Mouse (Mus musculus): ENCODE results near the gene Csnk1g1. TPM values are rescaled to one million over a fixed set of nuclear protein-coding genes. Genes with fewer than 3 reads are reported as not detected.

The Csnk1g1 gene
- polyA plus RNA-seq, 1 experiment from 2014 or later, result 22.3 TPM

GRCm38 (mm10) chr9:66072754-66073153, 164.0 kb downstream of the Csnk1g1 start:
- Histone ChIP-seq H3K9me3 (0 out of 2 replicates have a peak, but pooled peaks cover 4% of the 10 kb centered on the region), H3K4me3 (no peak overlapping the region), H3K27me3 (replicated peaks) (peaks cover 26% of the 10 kb centered on the region), H3K36me3 (no peaks in the 10 kb centered on the region), H3K4me2 (replicated peaks) (no peak overlapping the region), H3K4me1 (peaks cover 11% of the 10 kb centered on the region), H3K9ac (no peak overlapping the region), H3K27ac (no peak overlapping the region)
- 91% methylated on average over 7 of the region's 7 CpGs for WGBS
- no peak for ATAC-seq (ENCODE audit: low FRiP score, low read depth)

- Histone ChIP-seq H3K4me1 (peaks cover 6% of the 10 kb centered on the region; the same call in 1 of the 2 replicates), H3K4me3 (no peak overlapping the region), H3K27ac (no peak overlapping the region), H3K27me3 (replicated peaks) (no peaks in the 10 kb centered on the region; the same call in 1 of the 2 replicates), H3K36me3 (no peaks in the 10 kb centered on the region), H3K9ac (0 out of 2 replicates have a peak overlapping the region, but pooled peaks have one; percentile 21), H3K9me3 (0 out of 2 replicates have a peak, but pooled peaks cover 4% of the 10 kb centered on the region), H3K4me2 (replicated peaks) (peak overlapping the region; percentile 39)
- ATAC-seq (ENCODE audit: low FRiP score, low read depth), result no peak
- 61% methylated on average over 3 of the region's 3 CpGs for WGBS
These were observed 169.3 kb downstream of the Csnk1g1 start for GRCm38 (mm10) chr9:66078072-66078471.

GRCm38 (mm10) chr9:66078493-66078892, 169.8 kb downstream of the Csnk1g1 start:
- Histone ChIP-seq H3K9me3 (0 out of 2 replicates have a peak, but pooled peaks cover 4% of the 10 kb centered on the region), H3K4me1 (peaks cover 6% of the 10 kb centered on the region; the same call in 1 of the 2 replicates), H3K4me3 (no peak overlapping the region), H3K36me3 (no peaks in the 10 kb centered on the region), H3K9ac (0 out of 2 replicates have a peak overlapping the region, but pooled peaks have one; percentile 21), H3K4me2 (replicated peaks) (peak overlapping the region; percentile 39), H3K27ac (no peak overlapping the region), H3K27me3 (replicated peaks) (no peaks in the 10 kb centered on the region; the same call in 1 of the 2 replicates)
- ATAC-seq (ENCODE audit: low FRiP score, low read depth), result no peak
- 11% methylated on average over 14 of the region's 14 CpGs for whole genome bisulfite sequencing

- no peaks in the 10 kb centered on the region for H3K27me3 ChIP-seq (replicated peaks)
- H3K4me1 ChIP-seq, result peaks cover 6% of the 10 kb centered on the region; the same call in 1 of the 2 replicates
- H3K27ac ChIP-seq, result no peak overlapping the region
- WGBS, result 60% methylated on average over 3 of the region's 3 CpGs
- H3K9ac ChIP-seq, result no peak overlapping the region
- no peaks in the 10 kb centered on the region for H3K9me3 ChIP-seq
- peaks cover under 1% of the 10 kb centered on the region; the same call in 1 of the 2 replicates for H3K36me3 ChIP-seq
- no peak overlapping the region for H3K4me3 ChIP-seq
- no peak overlapping the region for H3K4me2 ChIP-seq (replicated peaks)
- ATAC-seq (ENCODE audit: low FRiP score, low read depth), result no peak
These were observed 172.2 kb downstream of the Csnk1g1 start for GRCm38 (mm10) chr9:66080804-66081459.

GRCm38 (mm10) chr9:66081999-66082398, 173.3 kb downstream of the Csnk1g1 start:
- Histone ChIP-seq H3K4me2 (replicated peaks) (no peak overlapping the region), H3K36me3 (peaks cover 9% of the 10 kb centered on the region), H3K9ac (no peak overlapping the region), H3K4me3 (no peak overlapping the region), H3K9me3 (no peaks in the 10 kb centered on the region), H3K4me1 (peaks cover 6% of the 10 kb centered on the region; the same call in 1 of the 2 replicates), H3K27ac (no peak overlapping the region), H3K27me3 (replicated peaks) (no peaks in the 10 kb centered on the region)
- no peak for ATAC-seq (ENCODE audit: low FRiP score, low read depth)
- WGBS, result 92% methylated on average over 4 of the region's 4 CpGs

- H3K4me3 ChIP-seq, result no peak overlapping the region
- H3K27ac ChIP-seq, result no peak overlapping the region
- no peaks in the 10 kb centered on the region for H3K4me1 ChIP-seq
- H3K9me3 ChIP-seq, result no peaks in the 10 kb centered on the region
- peaks cover 30% of the 10 kb centered on the region for H3K36me3 ChIP-seq
- no peak overlapping the region for H3K9ac ChIP-seq
- H3K4me2 ChIP-seq (replicated peaks), result no peak overlapping the region
- 96% methylated on average over 3 of the region's 3 CpGs for WGBS
- ATAC-seq (ENCODE audit: low FRiP score, low read depth), result no peak
- no peaks in the 10 kb centered on the region for H3K27me3 ChIP-seq (replicated peaks)
These were observed 175.4 kb downstream of the Csnk1g1 start for GRCm38 (mm10) chr9:66084171-66084570.

GRCm38 (mm10) chr9:66087062-66087461, 178.3 kb downstream of the Csnk1g1 start:
- ATAC-seq (ENCODE audit: low FRiP score, low read depth), result no peak
- H3K9ac ChIP-seq, result no peak overlapping the region
- WGBS, result 97% methylated on average over 7 of the region's 7 CpGs
- no peaks in the 10 kb centered on the region for H3K9me3 ChIP-seq
- no peaks in the 10 kb centered on the region for H3K4me1 ChIP-seq
- no peaks in the 10 kb centered on the region for H3K27me3 ChIP-seq (replicated peaks)
- no peak overlapping the region for H3K4me3 ChIP-seq
- H3K4me2 ChIP-seq (replicated peaks), result no peak overlapping the region
- H3K36me3 ChIP-seq, result peaks cover 56% of the 10 kb centered on the region
- no peak overlapping the region for H3K27ac ChIP-seq

GRCm38 (mm10) chr9:66088411-66088810, 179.7 kb downstream of the Csnk1g1 start:
- no peak for ATAC-seq (ENCODE audit: low FRiP score, low read depth)
- Histone ChIP-seq H3K36me3 (peaks cover 70% of the 10 kb centered on the region), H3K27me3 (replicated peaks) (no peaks in the 10 kb centered on the region), H3K27ac (no peak overlapping the region), H3K4me1 (no peaks in the 10 kb centered on the region), H3K4me3 (no peak overlapping the region), H3K9me3 (no peaks in the 10 kb centered on the region), H3K4me2 (replicated peaks) (no peak overlapping the region), H3K9ac (no peak overlapping the region)
- WGBS, result 55% methylated on average over 4 of the region's 4 CpGs

GRCm38 (mm10) chr9:66090593-66091244, 182.0 kb downstream of the Csnk1g1 start:
- H3K36me3 ChIP-seq, result peaks cover 91% of the 10 kb centered on the region
- ATAC-seq (ENCODE audit: low FRiP score, low read depth), result no peak
- 92% methylated on average over 13 of the region's 13 CpGs for WGBS

GRCm38 (mm10) chr9:66091327-66092231, 182.9 kb downstream of the Csnk1g1 start:
- Histone ChIP-seq H3K36me3 (peaks cover 91% of the 10 kb centered on the region), H3K4me3 (no peak overlapping the region)
- 84% methylated on average over 6 of the region's 6 CpGs for WGBS

More at GRCm38 (mm10) chr9:66090593-66091244, 182.0 kb downstream of the Csnk1g1 start:
- no peaks in the 10 kb centered on the region for H3K4me1 ChIP-seq
- H3K4me2 ChIP-seq (replicated peaks), result no peak overlapping the region
- H3K9ac ChIP-seq, result no peak overlapping the region
- no peak overlapping the region for H3K27ac ChIP-seq
- no peak overlapping the region for H3K4me3 ChIP-seq
- H3K9me3 ChIP-seq, result no peaks in the 10 kb centered on the region
- no peaks in the 10 kb centered on the region for H3K27me3 ChIP-seq (replicated peaks)

GRCm38 (mm10) chr9:66092664-66093063, 183.9 kb downstream of the Csnk1g1 start:
- Histone ChIP-seq H3K9ac (no peak overlapping the region), H3K27me3 (replicated peaks) (no peaks in the 10 kb centered on the region), H3K4me2 (replicated peaks) (no peak overlapping the region), H3K4me1 (no peaks in the 10 kb centered on the region), H3K36me3 (peaks cover 91% of the 10 kb centered on the region), H3K9me3 (no peaks in the 10 kb centered on the region), H3K27ac (no peak overlapping the region), H3K4me3 (no peak overlapping the region)
- ATAC-seq (ENCODE audit: low FRiP score, low read depth), result no peak
- WGBS, result 83% methylated on average over 2 of the region's 2 CpGs

More at GRCm38 (mm10) chr9:66091327-66092231, 182.9 kb downstream of the Csnk1g1 start:
- Histone ChIP-seq H3K27me3 (replicated peaks) (no peaks in the 10 kb centered on the region), H3K27ac (no peak overlapping the region), H3K9me3 (no peaks in the 10 kb centered on the region), H3K9ac (no peak overlapping the region), H3K4me1 (no peaks in the 10 kb centered on the region), H3K4me2 (replicated peaks) (no peak overlapping the region)
- no peak for ATAC-seq (ENCODE audit: low FRiP score, low read depth)
